Mouse (Mus musculus) myocyte (in vitro differentiated cells): ENCODE measurements around the gene Kcnj11.

Experiments used
- CEBPB ChIP-seq: IDR thresholded peaks from 2 replicates; pipeline ENCODE4 v1.6.1; 2011; ENCODE audit warnings: mild to moderate bottlenecking, moderate library complexity; ENCODE audit not compliant: poor library complexity, insufficient read depth, severe bottlenecking
- E2F4 ChIP-seq: IDR thresholded peaks from one replicate; pipeline ENCODE4 v1.6.1; 2011; ENCODE audit warnings: mild to moderate bottlenecking, control low read depth, moderate library complexity; ENCODE audit not compliant: insufficient read depth
- MAX ChIP-seq: IDR thresholded peaks from one replicate; pipeline ENCODE4 v1.6.1; 2011; ENCODE audit warnings: low read depth, mild to moderate bottlenecking, control low read depth
- MYOD1 ChIP-seq, 3 experiments: IDR thresholded peaks; one replicate each; pipeline ENCODE4 v1.6.1; 2011; ENCODE audit warnings: control low read depth in 2 of 3, low read depth in 2 of 3, mild to moderate bottlenecking in 2 of 3, moderate library complexity in 1 of 3; ENCODE audit not compliant: insufficient read length in 2 of 3, control insufficient read depth in 1 of 3
- MYOG ChIP-seq, 3 experiments: IDR thresholded peaks; one replicate each; pipeline ENCODE4 v1.6.1; 2011; ENCODE audit warnings: control low read depth in 2 of 3, low read depth in 2 of 3, mild to moderate bottlenecking in 2 of 3; ENCODE audit not compliant: insufficient read length in 2 of 3, control insufficient read depth in 1 of 3, insufficient read depth in 1 of 3
- POLR2A ChIP-seq: IDR thresholded peaks from one replicate; pipeline ENCODE4 v1.6.1; 2011; ENCODE audit warnings: low read depth, mild to moderate bottlenecking, control low read depth, moderate library complexity; ENCODE audit not compliant: insufficient read length
- POLR2AphosphoS2 ChIP-seq: IDR thresholded peaks from one replicate; pipeline ENCODE4 v1.6.1; 2011; ENCODE audit warnings: low read depth, control low read depth; ENCODE audit not compliant: insufficient read length
- REST ChIP-seq: IDR thresholded peaks from one replicate; pipeline ENCODE4 v1.6.1; 2011; ENCODE audit warnings: mild to moderate bottlenecking, control low read depth, moderate library complexity; ENCODE audit not compliant: insufficient read depth, insufficient read length
- TCF12 ChIP-seq: IDR thresholded peaks from one replicate; pipeline ENCODE4 v1.6.1; 2011; ENCODE audit warnings: mild to moderate bottlenecking, control low read depth; ENCODE audit not compliant: poor library complexity, insufficient read depth, severe bottlenecking
- USF1 ChIP-seq: IDR thresholded peaks from one replicate; pipeline ENCODE4 v1.6.1; 2011; ENCODE audit warnings: low read depth, mild to moderate bottlenecking, control low read depth, moderate library complexity

DNA sequence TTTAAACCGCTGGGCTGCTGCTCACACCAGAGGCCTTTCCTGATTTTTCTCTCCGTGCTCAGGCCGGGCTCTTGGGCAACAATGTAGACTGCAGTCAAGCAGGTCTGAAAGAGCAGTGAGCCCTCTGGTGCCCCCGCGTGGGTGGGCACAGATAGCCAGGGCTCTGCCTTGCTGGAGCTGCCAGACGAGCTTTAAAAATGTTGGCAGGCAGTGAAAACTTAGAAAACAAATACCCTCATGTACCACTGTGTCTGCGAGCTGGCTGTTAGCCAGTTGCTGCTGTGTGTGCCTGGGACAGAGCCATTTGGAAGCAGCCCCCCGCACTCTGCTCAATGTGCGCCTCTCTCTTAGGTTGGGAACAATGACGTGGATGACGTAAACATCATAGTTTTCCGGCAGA lies 22.9 kb downstream of the Kcnj11 start:
- no peak for TF ChIP-seq POLR2AphosphoS2
- TF ChIP-seq POLR2A = no peak
- TF ChIP-seq MAX = no peak
- no peak for TF ChIP-seq CEBPB
- TF ChIP-seq TCF12 = no peak
- no peak for TF ChIP-seq REST
- TF ChIP-seq MYOG (IDR thresholded peaks at IDR 0.05; ENCODE audit: control insufficient read depth in 1 of 3, insufficient read depth in 1 of 3, insufficient read length in 2 of 3, low read depth in 2 of 3) = no peak
- no peak for TF ChIP-seq USF1
- TF ChIP-seq E2F4 = no peak
- no peak for TF ChIP-seq MYOD1 (IDR thresholded peaks at IDR 0.05; ENCODE audit: control insufficient read depth in 1 of 3, insufficient read length in 2 of 3, low read depth in 2 of 3)
